Comparison of ENCODE assay signal across 9 mouse cellular contexts in genomic region chr5:34287838-34288145, GRCm38 (mm10). TPM values are rescaled to one million over a fixed set of nuclear protein-coding genes. Genes with fewer than 3 reads are reported as not detected.
A peak's percentile ranks its signal among the peaks of the same experiment; 100 is the strongest.
DNase-seq lines count a peak whose midpoint lies in the region; ATAC-seq and TF ChIP-seq lines count a peak whose summit lies in the region.
"Had no signal": no experiment of that assay in that cellular context is flagged by ENCODE, and none has a peak within 500 bp of the region (broad histone marks: within the 10 kb centered on the region; RNA-seq: fewer than 3 reads in every experiment).

No protein-coding gene starts in this region.

- in situ Hi-C loops in CH12.LX (cut with MboI; ENCODE audit: low pct_ligation_motif_present, low pct_unique_long_range_greater_than_20kb, low sequenced_read_pairs): no loop called here

- no peak overlapping the region for H3K27ac ChIP-seq in heart, adult 2 months
- no peak overlapping the region for H3K27ac ChIP-seq in CH12.LX (ENCODE audit: insufficient read depth, low read depth)
- no peak overlapping the region for H3K27ac ChIP-seq in forebrain, embryonic 11.5 days (ENCODE audit: low read depth, low read length)
- no peak overlapping the region for H3K27ac ChIP-seq in liver, embryonic 13.5 days

- no peak for DNase-seq in heart, adult 2 months
- no peak for DNase-seq in heart, adult 18-20 months
- no peak for DNase-seq in CH12.LX (ENCODE audit: extremely low read depth)
- DNase-seq in forebrain, embryonic 11.5 days (ENCODE audit: low spot score): no peak
- DNase-seq in liver, embryonic 13.5 days: no peak
- no peak for DNase-seq in frontal cortex, postnatal 25 days (ENCODE audit: low spot score in 2 of 2)
- DNase-seq in spleen, postnatal 14 days (ENCODE audit: low spot score in 2 of 2): no peak

- no peaks in the 10 kb centered on the region for H3K36me3 ChIP-seq in heart, adult 2 months (ENCODE audit: control insufficient read depth, insufficient read depth, low read length)
- no peaks in the 10 kb centered on the region for H3K36me3 ChIP-seq in CH12.LX (replicated peaks in 1 of 2; ENCODE audit: control insufficient read depth in 1 of 2, insufficient read depth in 1 of 2, low read length in 1 of 2)
- H3K36me3 ChIP-seq in forebrain, embryonic 11.5 days (ENCODE audit: control insufficient read depth, insufficient read depth, low read length): no peaks in the 10 kb centered on the region
- no peaks in the 10 kb centered on the region for H3K36me3 ChIP-seq in liver, embryonic 13.5 days

- H3K4me3 ChIP-seq in heart, adult 2 months: peak overlapping the region; percentile 49
- no peak overlapping the region for H3K4me3 ChIP-seq in CH12.LX (replicated peaks in 1 of 3; ENCODE audit: low read depth in 2 of 3, low read length in 2 of 3, poor library complexity in 1 of 3)
- peak overlapping the region; percentile 63 for H3K4me3 ChIP-seq in forebrain, embryonic 11.5 days (ENCODE audit: low read depth, low read length)
- H3K4me3 ChIP-seq in liver, embryonic 13.5 days (replicated peaks): peak overlapping the region; percentile 55

- dilution Hi-C loops in CH12.LX (cut with MboI; ENCODE audit: extremely low pct_ligation_motif_present, extremely low pct_unique_long_range_greater_than_20kb, low sequenced_read_pairs): no loop called here

- intact Hi-C loops in heart, adult 2 months (cut with DNase I): no loop called here

- TF ChIP-seq CTCF in heart, adult 2 months (IDR thresholded peaks at IDR 0.05): no peak
- TF ChIP-seq CTCF in CH12.LX (conservative IDR thresholded peaks at IDR 0.05 in 1 of 2, IDR thresholded peaks at IDR 0.05 in 1 of 2; ENCODE audit: low read depth in 2 of 2, low read length in 2 of 2): no peak

- peaks cover 15% of the 10 kb centered on the region for H3K27me3 ChIP-seq in heart, adult 2 months (ENCODE audit: control insufficient read depth, insufficient read depth, low read length)
- H3K27me3 ChIP-seq in CH12.LX (replicated peaks): no peaks in the 10 kb centered on the region
- H3K27me3 ChIP-seq in forebrain, embryonic 11.5 days (ENCODE audit: control insufficient read depth, insufficient read depth, low read length): peaks cover 37% of the 10 kb centered on the region
- H3K27me3 ChIP-seq in liver, embryonic 13.5 days: peaks cover 87% of the 10 kb centered on the region

- H3K4me2 ChIP-seq in CH12.LX (ENCODE audit: insufficient read depth, low read depth, poor library complexity, severe bottlenecking): 0 out of 2 replicates have a peak overlapping the region, but pooled peaks have one; percentile 50
- H3K4me2 ChIP-seq in forebrain, embryonic 11.5 days (ENCODE audit: low read depth, low read length, severe bottlenecking): peak overlapping the region; percentile 97
- peak overlapping the region; percentile 70 for H3K4me2 ChIP-seq in liver, embryonic 13.5 days

- ATAC-seq in forebrain, embryonic 11.5 days (replicated peaks; ENCODE audit: low FRiP score): no peak
- ATAC-seq in liver, embryonic 13.5 days (ENCODE audit: low read depth): no peak
- ATAC-seq in CD4-positive, CD25-positive, alpha-beta regulatory T cell, adult 4 months: no peak

- H3K4me1 ChIP-seq in heart, adult 2 months (ENCODE audit: control insufficient read depth, insufficient read depth, low read length): peaks cover 3% of the 10 kb centered on the region; the same call in 1 of the 2 replicates
- peaks cover 0 to 8% of the 10 kb centered on the region in 2 experiments; a peak in 3 of 4 replicates for H3K4me1 ChIP-seq in CH12.LX (ENCODE audit: control insufficient read depth in 1 of 2, insufficient read depth in 2 of 2)
- H3K4me1 ChIP-seq in forebrain, embryonic 11.5 days (replicated peaks; ENCODE audit: control insufficient read depth, insufficient read depth, low read length): peaks cover 6% of the 10 kb centered on the region
- peaks cover 24% of the 10 kb centered on the region for H3K4me1 ChIP-seq in liver, embryonic 13.5 days (replicated peaks)

- no peak for TF ChIP-seq RAD21 in CH12.LX (IDR thresholded peaks at IDR 0.05; ENCODE audit: low read depth, low read length)

- peak overlapping the region; percentile 33; the same call in 1 of the 2 replicates for H3K9ac ChIP-seq in heart, adult 2 months (ENCODE audit: low read depth, low read length)
- no peak overlapping the region for H3K9ac ChIP-seq in CH12.LX (ENCODE audit: insufficient read depth, low read depth)
- peak overlapping the region; percentile 55 for H3K9ac ChIP-seq in forebrain, embryonic 11.5 days (ENCODE audit: low read length)
- H3K9ac ChIP-seq in liver, embryonic 13.5 days: no peak overlapping the region

- peaks cover 24% of the 10 kb centered on the region for H3K9me3 ChIP-seq in CH12.LX (replicated peaks; ENCODE audit: low read length)
- no peaks in the 10 kb centered on the region for H3K9me3 ChIP-seq in forebrain, embryonic 11.5 days (ENCODE audit: control insufficient read depth, low read length)
- H3K9me3 ChIP-seq in liver, embryonic 13.5 days (replicated peaks): no peaks in the 10 kb centered on the region

- no peaks in the 10 kb centered on the region for H3K79me2 ChIP-seq in heart, adult 2 months (replicated peaks; ENCODE audit: control insufficient read depth, insufficient read depth, low read length)
- no peaks in the 10 kb centered on the region for H3K79me2 ChIP-seq in CH12.LX (replicated peaks; ENCODE audit: control insufficient read depth, extremely low read depth, insufficient read depth, poor library complexity, severe bottlenecking)

- WGBS in heart, adult 2 months: 2% methylated on average over 18 of the region's 18 CpGs
- WGBS in forebrain, embryonic 11.5 days: 1% methylated on average over 18 of the region's 18 CpGs
- WGBS in liver, embryonic 13.5 days (ENCODE audit: insufficient replicate concordance): 2% methylated on average over 18 of the region's 18 CpGs

- no peak for TF ChIP-seq POLR2A in heart, adult 2 months (IDR thresholded peaks at IDR 0.05; ENCODE audit: insufficient read depth, low read depth, low read length)
- TF ChIP-seq POLR2A in CH12.LX (IDR thresholded peaks at IDR 0.05; ENCODE audit: low read depth, low read length): no peak

- TF ChIP-seq EP300 in heart, adult 2 months (IDR thresholded peaks at IDR 0.05; ENCODE audit: insufficient read depth, low read depth, low read length): no peak
- TF ChIP-seq EP300 in CH12.LX (IDR thresholded peaks at IDR 0.05; ENCODE audit: low read length): no peak

TF ChIP-seq in CH12.LX, 34 proteins besides CTCF, POLR2A, EP300 and RAD21 (continues in another document):
- TF ChIP-seq IRF4 (IDR thresholded peaks at IDR 0.05; ENCODE audit: low read depth, low read length): no peak
- TF ChIP-seq ETS1 (conservative IDR thresholded peaks at IDR 0.05; ENCODE audit: low read depth, low read length): no peak
- TF ChIP-seq ELF1 (IDR thresholded peaks at IDR 0.05; ENCODE audit: low read depth, low read length): no peak
- no peak for TF ChIP-seq TBP (conservative IDR thresholded peaks at IDR 0.05; ENCODE audit: low read depth, low read length)
- no peak for TF ChIP-seq MAX (IDR thresholded peaks at IDR 0.05; ENCODE audit: low read length)
- TF ChIP-seq HCFC1 (IDR thresholded peaks at IDR 0.05; ENCODE audit: low read depth, low read length): no peak
- TF ChIP-seq PAX5 (IDR thresholded peaks at IDR 0.05; ENCODE audit: low read length): no peak
- no peak for TF ChIP-seq USF2 (conservative IDR thresholded peaks at IDR 0.05; ENCODE audit: low read depth, low read length)
- no peak for TF ChIP-seq KAT2A (IDR thresholded peaks at IDR 0.05; ENCODE audit: insufficient replicate concordance, low read length)
- TF ChIP-seq CHD2 (IDR thresholded peaks at IDR 0.05; ENCODE audit: low read length): no peak
- TF ChIP-seq TCF12 (IDR thresholded peaks at IDR 0.05; ENCODE audit: low read depth, low read length): no peak
- TF ChIP-seq SIN3A (IDR thresholded peaks at IDR 0.05; ENCODE audit: low read length): no peak
- no peak for TF ChIP-seq ZC3H11A (IDR thresholded peaks at IDR 0.05; ENCODE audit: low read depth, low read length)
- TF ChIP-seq GABPA (IDR thresholded peaks at IDR 0.05; ENCODE audit: insufficient replicate concordance, low read depth, low read length): no peak
- TF ChIP-seq NRF1 (IDR thresholded peaks at IDR 0.05; ENCODE audit: low read depth, low read length): no peak
- TF ChIP-seq POLR2AphosphoS2 (IDR thresholded peaks at IDR 0.05; ENCODE audit: low read depth, low read length): no peak
- no peak for TF ChIP-seq MXI1 (IDR thresholded peaks at IDR 0.05; ENCODE audit: low read depth, low read length)
- no peak for TF ChIP-seq UBTF (IDR thresholded peaks at IDR 0.05; ENCODE audit: low read depth, low read length)
- no peak for TF ChIP-seq JUND (conservative IDR thresholded peaks at IDR 0.05; ENCODE audit: low read depth, low read length)

RNA-seq across cellular contexts. Expression of gene Zfyve28, which starts 0.5 kb away (rescaled TPM):
- under 1 TPM; 0.65 to 0.75 TPM for total RNA-seq in heart, adult 2 months (2021)
- polyA plus RNA-seq in heart, adult 2 months (2012; rRNA removed): 1.3 and 1.7 TPM in 2 replicates
- under 1 TPM; 0.42 to 0.59 TPM for total RNA-seq in heart, adult 18-20 months (2021)
- total RNA-seq in CH12.LX (2012; rRNA removed) (1.2 and 1.7 TPM in 2 replicates), CH12.LX (2014; rRNA removed) (2.0 TPM in 2 replicates)
- polyA plus RNA-seq in CH12.LX (2012; ENCODE audit: insufficient read length, low read depth): 2.8 and 2.9 TPM in 2 replicates
- 1.6 TPM in 2 replicates for polyA plus RNA-seq in forebrain, embryonic 11.5 days (2014; fragmentation: Nextera tagmentation; extraction: Ambion mirVana)
- 0.02 TPM in 1 of 2 replicates, not detected in the other for polyA plus RNA-seq in liver, embryonic 13.5 days (2015; fragmentation: Nextera tagmentation; extraction: Ambion mirVana)
- polyA plus RNA-seq in CD4-positive, CD25-positive, alpha-beta regulatory T cell, adult 4 months (2017; shearing (Covaris generic)): 1 to 10 TPM; 4.4 to 4.5 TPM

RNA-seq across cellular contexts. Expression of gene Cfap99, which starts 0.6 kb away (rescaled TPM):
- not detected for total RNA-seq in heart, adult 2 months (2021)
- not detected in 2 replicates for polyA plus RNA-seq in heart, adult 2 months (2012; rRNA removed)
- not detected for total RNA-seq in heart, adult 18-20 months (2021)
- total RNA-seq in CH12.LX (2012; rRNA removed): not detected in 2 replicates
- not detected in 2 replicates for total RNA-seq in CH12.LX (2014; rRNA removed)
- not detected in 2 replicates for polyA plus RNA-seq in CH12.LX (2012; ENCODE audit: insufficient read length, low read depth)
- polyA plus RNA-seq in forebrain, embryonic 11.5 days (2014; fragmentation: Nextera tagmentation; extraction: Ambion mirVana): not detected in 2 replicates
- not detected in 2 replicates for polyA plus RNA-seq in liver, embryonic 13.5 days (2015; fragmentation: Nextera tagmentation; extraction: Ambion mirVana)
- polyA plus RNA-seq in CD4-positive, CD25-positive, alpha-beta regulatory T cell, adult 4 months (2017; shearing (Covaris generic)): not detected
- total RNA-seq: hematopoietic stem cell, adult 5-6 weeks had no signal

RNA-seq across cellular contexts. Expression of gene Rnf4, which starts 48.3 kb away (rescaled TPM):
- total RNA-seq in heart, adult 2 months (2021): 10 to 100 TPM; 30.9 to 31.5 TPM
- 27.2 and 44.3 TPM in 2 replicates for polyA plus RNA-seq in heart, adult 2 months (2012; rRNA removed)
- total RNA-seq in heart, adult 18-20 months (2021): 10 to 100 TPM; 29.1 to 32.2 TPM
- total RNA-seq in CH12.LX (2012; rRNA removed) (60.3 and 77.1 TPM in 2 replicates), CH12.LX (2014; rRNA removed) (117 and 119 TPM in 2 replicates)
- polyA plus RNA-seq in CH12.LX (2012; ENCODE audit: insufficient read length, low read depth): 108 and 112 TPM in 2 replicates
- 199 and 201 TPM in 2 replicates for polyA plus RNA-seq in forebrain, embryonic 11.5 days (2014; fragmentation: Nextera tagmentation; extraction: Ambion mirVana)
- polyA plus RNA-seq in liver, embryonic 13.5 days (2015; fragmentation: Nextera tagmentation; extraction: Ambion mirVana): 79.1 and 89.1 TPM in 2 replicates
- polyA plus RNA-seq in CD4-positive, CD25-positive, alpha-beta regulatory T cell, adult 4 months (2017; shearing (Covaris generic)): 100 to 1,000 TPM; 105 to 132 TPM

Comparison
In these comparisons a context has a peak if more than half of its experiments do, and no peak if none do; other contexts are left out.
1. H3K4me3 ChIP-seq: peak in heart, adult 2 months (single experiment), forebrain, embryonic 11.5 days (single experiment) and liver, embryonic 13.5 days (single experiment); none in CH12.LX (0 of 3).
2. H3K9ac ChIP-seq: peak in heart, adult 2 months (single experiment) and forebrain, embryonic 11.5 days (single experiment); none in CH12.LX (single experiment) and liver, embryonic 13.5 days (single experiment).
3. Peak in every context shown above with its lines, with median percentiles within 50 percentile points of each other: H3K4me2 ChIP-seq.